Mouse (Mus musculus) embryonic facial prominence, embryonic 10.5 days (tissue): ENCODE data around the gene Ppm1d. TPM values are rescaled to one million over a fixed set of nuclear protein-coding genes. Genes with fewer than 3 reads are reported as not detected.
A peak's percentile ranks its signal among the peaks of the same experiment; 100 is the strongest.

Experiments used
- DNase-seq: peaks from one replicate; pipeline ENCODE4 v3.0.0-alpha.2; 2017; ENCODE audit warnings: low spot score
- H3K27ac ChIP-seq: fragments of 300-500 bp; sonication (generic); replicated peaks from 2 replicates; pipeline ENCODE4 v1.5.1; 2016; ENCODE audit warnings: mild to moderate bottlenecking
- H3K27me3 ChIP-seq: fragments of 300-500 bp; sonication (generic); replicated peaks from 2 replicates; pipeline ENCODE4 v1.6.1; 2016; ENCODE audit warnings: low read depth, mild to moderate bottlenecking; ENCODE audit not compliant: poor library complexity, severe bottlenecking
- H3K36me3 ChIP-seq: fragments of 300-500 bp; sonication (generic); replicated peaks from 2 replicates; pipeline ENCODE4 v1.6.1; 2016; ENCODE audit warnings: mild to moderate bottlenecking, moderate library complexity
- H3K4me1 ChIP-seq: fragments of 300-500 bp; sonication (generic); 2 replicates; pipeline ENCODE4 v1.6.1; 2016
- H3K4me3 ChIP-seq: fragments of 300-500 bp; sonication (generic); 2 replicates; pipeline ENCODE4 v1.5.1; 2016; ENCODE audit warnings: mild to moderate bottlenecking, moderate library complexity
- H3K9me3 ChIP-seq: fragments of 300-500 bp; sonication (generic); 2 replicates; pipeline ENCODE4 v1.6.1; 2016; ENCODE audit warnings: mild to moderate bottlenecking
- WGBS: fragments of 180-500 bp; shearing (Covaris S2); methylation state at CpG from one replicate; pipeline ENCODE4 v1.1.7; 2016; 5-methylcytosine and 5-hydroxymethylcytosine counted together
- polyA plus RNA-seq: library from polyadenylated mRNA; unstranded; fragments of >200 nt; fragmentation: Nextera tagmentation; extraction: Ambion mirVana; gene quantifications from 2 replicates; pipeline ENCODE4 v1.2.1, GENCODE M21; 2016

The Ppm1d gene
- polyA plus RNA-seq, 1 experiment from 2014 or later: 22.7 TPM

DNA sequence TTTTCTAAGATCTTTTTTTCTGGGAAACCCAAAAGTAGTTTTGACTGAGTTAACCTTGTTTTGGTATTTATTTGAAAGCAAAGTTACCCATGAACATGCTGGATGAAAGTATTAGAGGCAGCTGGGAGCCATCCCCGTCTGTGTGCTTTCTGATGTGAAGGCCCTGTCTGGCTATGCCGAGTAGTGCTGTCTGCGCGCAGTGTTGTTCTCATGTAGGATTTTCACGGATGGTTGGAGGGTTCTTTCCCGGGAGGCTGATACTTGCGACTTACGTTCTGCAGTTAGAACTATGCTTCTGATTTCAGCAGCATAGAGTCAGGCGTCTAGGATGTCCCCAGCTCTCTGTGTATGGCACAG, 81.8 kb downstream of the Ppm1d start:
- Histone ChIP-seq H3K4me3 (peak overlapping the region; percentile 9; the same call in 1 of the 2 replicates), H3K27ac (peak overlapping the region; percentile 79), H3K9me3 (no peaks in the 10 kb centered on the region), H3K4me1 (peaks cover 40% of the 10 kb centered on the region), H3K36me3 (no peaks in the 10 kb centered on the region), H3K27me3 (no peaks in the 10 kb centered on the region)
- WGBS: 46% methylated on average over 9 of the region's 9 CpGs
- peak; percentile 21 for DNase-seq

DNA sequence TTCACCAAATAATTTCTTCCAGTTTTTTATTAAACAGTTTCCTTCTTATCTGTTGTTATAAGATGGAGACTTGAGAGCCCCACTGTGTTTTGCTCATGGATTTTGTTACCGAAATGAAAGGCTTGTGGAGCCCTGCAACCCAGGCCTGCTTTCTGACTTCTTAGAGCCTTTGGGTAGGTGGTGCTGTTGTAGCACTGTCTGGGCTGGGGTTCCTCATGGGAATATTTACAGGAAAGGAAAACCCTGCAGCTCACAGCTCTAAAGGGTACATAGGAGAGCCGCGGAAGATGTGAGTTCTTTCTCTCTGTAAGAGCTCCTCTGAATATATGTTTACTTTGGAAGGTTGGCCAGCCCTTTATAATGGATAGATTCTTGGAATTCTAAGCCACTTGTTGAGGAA, 82.9 kb downstream of the Ppm1d start:
- Histone ChIP-seq H3K27me3 (no peaks in the 10 kb centered on the region), H3K27ac (peak overlapping the region; percentile 55; the same call in 1 of the 2 replicates), H3K4me3 (no peak overlapping the region), H3K36me3 (no peaks in the 10 kb centered on the region), H3K9me3 (no peaks in the 10 kb centered on the region), H3K4me1 (peaks cover 38% of the 10 kb centered on the region)
- 59% methylated on average over 3 of the region's 3 CpGs for WGBS
- peak; percentile 19 for DNase-seq

- Histone ChIP-seq H3K4me1 (peaks cover 38% of the 10 kb centered on the region), H3K9me3 (no peaks in the 10 kb centered on the region), H3K27me3 (no peaks in the 10 kb centered on the region), H3K36me3 (no peaks in the 10 kb centered on the region), H3K27ac (peak overlapping the region; percentile 78), H3K4me3 (no peak overlapping the region)
- peak; percentile 17 for DNase-seq
- WGBS: 37% methylated on average over 7 of the region's 7 CpGs
These were observed 84.3 kb downstream of the Ppm1d start for GRCm38 (mm10) chr11:85395361-85395760.

Other genes starting within 250 kb of the Ppm1d start
- 3.7 and 4.0 TPM in 2 replicates for gene Usp32, start 171.1 kb upstream of the Ppm1d start, polyA plus RNA-seq
- gene 1700125H20Rik, start 140.8 kb upstream of the Ppm1d start, polyA plus RNA-seq: 0.40 and 0.46 TPM in 2 replicates
- 42.7 and 46.2 TPM in 2 replicates for gene Appbp2, start 76.1 kb upstream of the Ppm1d start, polyA plus RNA-seq
- 26.4 and 27.7 TPM in 2 replicates for gene Bcas3, start 41.9 kb downstream of the Ppm1d start, polyA plus RNA-seq